Mouse (Mus musculus): ENCODE data around the gene Chchd3. TPM values are rescaled to one million over a fixed set of nuclear protein-coding genes. Genes with fewer than 3 reads are reported as not detected.

Chchd3 gene
- polyA plus RNA-seq, 1 experiment, result 98.7 TPM

DNA sequence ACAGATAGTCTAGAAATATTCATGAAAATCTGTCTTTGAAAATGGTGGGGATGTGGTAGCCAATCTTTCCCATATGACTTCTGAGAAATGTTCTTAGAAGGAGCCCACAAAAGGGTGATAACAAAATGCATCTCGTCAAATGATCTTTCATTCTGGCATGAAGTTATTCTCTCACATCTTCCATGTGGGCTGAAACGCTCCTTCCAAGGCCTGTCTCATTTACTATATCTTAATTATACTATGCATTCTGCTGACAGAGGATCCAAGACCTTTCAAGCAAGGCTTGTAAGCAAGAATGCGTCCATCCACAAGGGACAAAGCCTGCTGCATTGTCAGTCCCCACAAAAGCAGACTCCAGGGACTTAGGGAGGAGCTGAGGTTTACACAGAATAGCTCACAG, 185.9 kb downstream of the Chchd3 start:
- WGBS, result 89% methylated on average over 3 of the region's 3 CpGs
- Histone ChIP-seq H3K4me3 (ENCODE audit: insufficient read depth, low read depth, low read length) (no peak overlapping the region), H3K27ac (ENCODE audit: insufficient read depth, low read depth, low read length) (no peak overlapping the region), H3K4me1 (ENCODE audit: control insufficient read depth, insufficient read depth, low read length) (peaks cover 2% of the 10 kb centered on the region; the same call in 1 of the 2 replicates), H3K36me3 (ENCODE audit: control insufficient read depth, insufficient read depth, low read length) (peaks cover under 1% of the 10 kb centered on the region; the same call in 1 of the 2 replicates), H3K27me3 (replicated peaks; ENCODE audit: control insufficient read depth, insufficient read depth, low read length) (no peaks in the 10 kb centered on the region)
- no peak for DNase-seq
- TF ChIP-seq POLR2A (IDR thresholded peaks at IDR 0.05; ENCODE audit: low read depth, low read length), result no peak
- TF ChIP-seq CTCF (conservative IDR thresholded peaks at IDR 0.05; ENCODE audit: insufficient read depth, insufficient read length, low read depth, low read length), result no peak

DNA sequence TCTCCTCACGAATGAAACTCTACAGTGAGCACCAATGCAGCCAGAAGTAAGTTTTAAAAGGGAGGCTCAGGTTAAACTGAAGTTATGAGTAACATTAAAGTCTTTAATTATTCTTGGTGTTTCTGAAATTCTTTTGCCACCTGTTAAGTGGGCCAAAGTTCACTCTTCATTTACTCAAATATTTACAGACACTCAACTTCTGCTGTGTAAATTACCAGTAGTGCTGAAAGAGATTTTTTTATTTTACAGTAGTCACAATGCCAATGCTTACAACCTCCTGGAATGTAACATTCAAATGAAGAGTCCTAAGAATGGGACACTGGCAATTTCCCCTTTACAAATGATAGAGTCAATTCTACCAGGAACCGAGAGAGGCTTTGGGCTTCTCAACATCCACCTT, 187.3 kb downstream of the Chchd3 start:
- peaks cover 1% of the 10 kb centered on the region; the same call in 1 of the 2 replicates for H3K36me3 ChIP-seq (ENCODE audit: control insufficient read depth, insufficient read depth, low read length)
- H3K4me1 ChIP-seq (ENCODE audit: control insufficient read depth, insufficient read depth, low read length), result peaks cover 2% of the 10 kb centered on the region; the same call in 1 of the 2 replicates
- WGBS, result 68% methylated on average over 2 of the region's 2 CpGs
- no peak for TF ChIP-seq CTCF (conservative IDR thresholded peaks at IDR 0.05; ENCODE audit: insufficient read depth, insufficient read length, low read depth, low read length)
- no peak for TF ChIP-seq POLR2A (IDR thresholded peaks at IDR 0.05; ENCODE audit: low read depth, low read length)
- DNase-seq, result peak; percentile 11
- no peak overlapping the region for H3K27ac ChIP-seq (ENCODE audit: insufficient read depth, low read depth, low read length)
- H3K4me3 ChIP-seq (ENCODE audit: insufficient read depth, low read depth, low read length), result no peak overlapping the region
- no peaks in the 10 kb centered on the region for H3K27me3 ChIP-seq (replicated peaks; ENCODE audit: control insufficient read depth, insufficient read depth, low read length)

DNA sequence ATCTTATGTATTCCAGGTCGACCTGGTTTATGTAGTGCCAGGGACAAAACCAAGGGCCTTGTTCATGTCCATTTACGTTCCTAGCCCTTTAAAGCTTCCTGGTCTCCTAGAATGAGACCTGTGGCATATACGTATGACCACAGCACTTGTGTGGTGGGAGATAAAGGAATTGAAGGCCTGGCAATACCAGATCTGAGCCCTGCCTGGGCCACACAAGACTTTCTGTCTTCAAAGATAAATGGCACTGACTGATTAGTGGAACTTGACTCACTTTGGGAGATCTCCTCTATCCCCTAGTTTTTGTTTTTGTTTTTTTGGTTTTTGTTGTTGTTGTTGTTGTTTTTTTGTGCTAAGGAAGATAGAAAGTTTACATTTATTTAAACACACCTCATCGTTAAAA, 209.1 kb downstream of the Chchd3 start:
- Histone ChIP-seq H3K4me1 (ENCODE audit: control insufficient read depth, insufficient read depth, low read length) (no peaks in the 10 kb centered on the region), H3K27ac (ENCODE audit: insufficient read depth, low read depth, low read length) (no peak overlapping the region), H3K4me3 (ENCODE audit: insufficient read depth, low read depth, low read length) (no peak overlapping the region), H3K27me3 (replicated peaks; ENCODE audit: control insufficient read depth, insufficient read depth, low read length) (no peaks in the 10 kb centered on the region), H3K36me3 (ENCODE audit: control insufficient read depth, insufficient read depth, low read length) (no peaks in the 10 kb centered on the region; the same call in 1 of the 2 replicates)
- no peak for DNase-seq
- WGBS, result 95% methylated on average over 4 of the region's 4 CpGs
- no peak for TF ChIP-seq CTCF (conservative IDR thresholded peaks at IDR 0.05; ENCODE audit: insufficient read depth, insufficient read length, low read depth, low read length)
- no peak for TF ChIP-seq POLR2A (IDR thresholded peaks at IDR 0.05; ENCODE audit: low read depth, low read length)

DNA sequence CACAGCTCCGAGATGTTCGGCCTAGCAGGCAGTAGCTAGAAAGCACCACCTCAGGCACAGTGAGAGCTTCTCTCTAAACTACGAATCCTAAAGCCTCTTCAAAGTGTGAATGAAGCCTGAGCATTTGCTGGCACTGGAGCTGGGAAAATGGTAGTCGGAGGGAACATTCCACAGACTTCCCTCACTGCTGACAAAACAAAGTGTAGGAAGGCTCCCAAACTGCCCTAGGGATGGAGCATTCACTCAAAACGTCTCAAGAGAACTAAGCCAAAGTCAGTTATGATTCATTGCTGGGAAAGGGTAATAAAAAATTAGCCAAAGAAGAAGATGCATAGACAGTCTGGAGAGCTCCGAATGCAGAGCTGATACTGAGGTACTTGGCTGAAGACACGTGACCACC, 211.1 kb downstream of the Chchd3 start:
- 75% methylated on average over 7 of the region's 7 CpGs for WGBS
- H3K36me3 ChIP-seq (ENCODE audit: control insufficient read depth, insufficient read depth, low read length), result no peaks in the 10 kb centered on the region; the same call in 1 of the 2 replicates
- no peaks in the 10 kb centered on the region for H3K27me3 ChIP-seq (replicated peaks; ENCODE audit: control insufficient read depth, insufficient read depth, low read length)
- no peak overlapping the region for H3K27ac ChIP-seq (ENCODE audit: insufficient read depth, low read depth, low read length)
- H3K4me1 ChIP-seq (ENCODE audit: control insufficient read depth, insufficient read depth, low read length), result peaks cover 3% of the 10 kb centered on the region; the same call in 1 of the 2 replicates
- H3K4me3 ChIP-seq (ENCODE audit: insufficient read depth, low read depth, low read length), result no peak overlapping the region
- DNase-seq, result no peak
- TF ChIP-seq POLR2A (IDR thresholded peaks at IDR 0.05; ENCODE audit: low read depth, low read length) (no peak), CTCF (conservative IDR thresholded peaks at IDR 0.05; ENCODE audit: insufficient read depth, insufficient read length, low read depth, low read length) (no peak)

DNA sequence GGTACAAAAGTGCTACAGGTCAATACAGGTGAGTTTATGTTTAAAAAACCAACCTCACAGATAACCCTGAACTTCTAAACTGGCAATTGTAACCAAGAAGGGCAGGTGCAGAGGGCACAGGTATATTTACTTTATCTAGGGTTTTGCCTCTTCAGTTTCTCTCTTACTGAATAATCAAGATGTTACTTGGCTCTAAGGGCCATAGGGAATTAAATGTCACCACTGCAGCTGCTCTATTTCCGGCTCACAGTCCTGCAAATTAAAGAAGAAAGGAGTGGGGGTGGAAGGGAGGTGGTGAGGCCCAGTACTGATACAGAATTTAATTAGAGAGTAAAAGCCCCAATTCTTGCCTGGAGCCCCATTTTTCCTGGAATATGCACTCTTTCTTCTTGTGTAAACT, 214.6 kb downstream of the Chchd3 start:
- no peaks in the 10 kb centered on the region for H3K36me3 ChIP-seq (ENCODE audit: control insufficient read depth, insufficient read depth, low read length)
- H3K4me1 ChIP-seq (ENCODE audit: control insufficient read depth, insufficient read depth, low read length), result peaks cover 3% of the 10 kb centered on the region; the same call in 1 of the 2 replicates
- no peak overlapping the region for H3K4me3 ChIP-seq (ENCODE audit: insufficient read depth, low read depth, low read length)
- H3K27me3 ChIP-seq (replicated peaks; ENCODE audit: control insufficient read depth, insufficient read depth, low read length), result no peaks in the 10 kb centered on the region
- TF ChIP-seq CTCF (conservative IDR thresholded peaks at IDR 0.05; ENCODE audit: insufficient read depth, insufficient read length, low read depth, low read length) (no peak), POLR2A (IDR thresholded peaks at IDR 0.05; ENCODE audit: low read depth, low read length) (no peak)
- H3K27ac ChIP-seq (ENCODE audit: insufficient read depth, low read depth, low read length), result no peak overlapping the region
- WGBS, result 46% methylated on average over 1 of the region's 1 CpGs
- no peak for DNase-seq

DNA sequence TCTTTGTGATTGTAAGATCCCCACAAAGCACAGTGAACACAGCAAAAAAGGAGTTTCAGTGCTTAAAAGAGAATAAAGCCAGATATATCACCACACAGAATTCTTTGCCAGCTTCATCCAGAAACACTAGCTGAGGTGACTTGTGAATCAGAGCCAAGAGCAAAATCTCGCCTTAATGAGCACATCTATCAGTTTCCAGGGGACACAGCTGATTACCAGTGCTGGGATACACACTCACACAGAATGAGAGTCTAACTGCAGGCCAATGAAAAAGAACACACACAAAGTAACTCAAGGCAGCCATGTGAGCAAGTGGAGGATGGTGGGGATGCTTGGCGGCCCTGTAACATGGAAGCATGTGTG, 222.1 kb downstream of the Chchd3 start:
- DNase-seq, result no peak
- H3K4me1 ChIP-seq (ENCODE audit: control insufficient read depth, insufficient read depth, low read length), result no peaks in the 10 kb centered on the region
- 92% methylated on average over 2 of the region's 2 CpGs for WGBS
- no peak for TF ChIP-seq CTCF (conservative IDR thresholded peaks at IDR 0.05; ENCODE audit: insufficient read depth, insufficient read length, low read depth, low read length)
- TF ChIP-seq POLR2A (IDR thresholded peaks at IDR 0.05; ENCODE audit: low read depth, low read length), result no peak
- peaks cover 2% of the 10 kb centered on the region; the same call in 1 of the 2 replicates for H3K36me3 ChIP-seq (ENCODE audit: control insufficient read depth, insufficient read depth, low read length)
- no peak overlapping the region for H3K4me3 ChIP-seq (ENCODE audit: insufficient read depth, low read depth, low read length)
- H3K27ac ChIP-seq (ENCODE audit: insufficient read depth, low read depth, low read length), result no peak overlapping the region
- H3K27me3 ChIP-seq (replicated peaks; ENCODE audit: control insufficient read depth, insufficient read depth, low read length), result no peaks in the 10 kb centered on the region

GRCm38 (mm10) chr6:32837165-32837938, 222.7 kb downstream of the Chchd3 start:
- H3K27me3 ChIP-seq (replicated peaks; ENCODE audit: control insufficient read depth, insufficient read depth, low read length), result no peaks in the 10 kb centered on the region
- TF ChIP-seq POLR2A (IDR thresholded peaks at IDR 0.05; ENCODE audit: low read depth, low read length) (no peak), CTCF (conservative IDR thresholded peaks at IDR 0.05; ENCODE audit: insufficient read depth, insufficient read length, low read depth, low read length) (no peak)
- no peaks in the 10 kb centered on the region for H3K4me1 ChIP-seq (ENCODE audit: control insufficient read depth, insufficient read depth, low read length)
- no peak for DNase-seq
- H3K36me3 ChIP-seq (ENCODE audit: control insufficient read depth, insufficient read depth, low read length), result peaks cover 2% of the 10 kb centered on the region; the same call in 1 of the 2 replicates
- H3K27ac ChIP-seq (ENCODE audit: insufficient read depth, low read depth, low read length), result no peak overlapping the region
- H3K4me3 ChIP-seq (ENCODE audit: insufficient read depth, low read depth, low read length), result no peak overlapping the region
- WGBS, result 85% methylated on average over 7 of the region's 7 CpGs

Measured in kidney, adult 2 months (tissue).